Mouse (Mus musculus) Patski (cell line): ENCODE results near the gene Igfbp1. TPM values are rescaled to one million over a fixed set of nuclear protein-coding genes. Genes with fewer than 3 reads are reported as not detected.

Experiments used
- ATAC-seq: fragments of 100-300 bp; one replicate; pipeline ENCODE4 v1.8.0; 2021
- CTCF ChIA-PET: fragments of 350-600 bp; sonication (Branson Sonifier 250); formaldehyde crosslinking; loops from one replicate; lab custom pipeline; 2022; ENCODE audit warnings: inconsistent platforms; lab: Charles Lee
- POLR2A ChIA-PET: fragments of 350-600 bp; sonication (Branson Sonifier 250); formaldehyde crosslinking; loops from one replicate; lab custom pipeline; 2022; ENCODE audit warnings: antibody characterized with exemption, inconsistent platforms; lab: Charles Lee
- DNase-seq: peaks from one replicate; pipeline ENCODE4 v3.0.0-alpha.2; 2011; ENCODE audit warnings: low read depth, low spot score
- H3K27me3 ChIP-seq: fragments of 371-371 bp; one replicate; pipeline ENCODE4 v1.5.1; 2021
- CTCF ChIP-seq: fragments of 100-300 bp; IDR thresholded peaks from one replicate; pipeline ENCODE4 v1.5.1; 2021
- in situ Hi-C: fragments of 300-500 bp; cut with MboI; formaldehyde crosslinking; loops from 3 replicates; pipeline ENCODE4 v1.11.1; 2018; ENCODE audit warnings: low pct_unique_long_range_greater_than_20kb, mixed read lengths
- polyA plus RNA-seq: library from polyadenylated mRNA; unstranded; gene quantifications from one replicate; pipeline ENCODE4 v1.2.3, GENCODE M21; 2021

Gene Igfbp1
- polyA plus RNA-seq, 1 experiment from 2014 or later = 0.08 TPM

- DNase-seq = no peak
- H3K27me3 ChIP-seq = peaks cover 14% of the 10 kb centered on the region
- no peak for ATAC-seq
- in situ Hi-C loops = no loop called here
- CTCF ChIA-PET = interaction anchor here (0.9 kb wide), 1 partner anchor 9 kb away, joined by 3 read pairs; no protein-coding TSS in a partner anchor
- TF ChIP-seq CTCF = no peak
- POLR2A ChIA-PET = no interaction called here
Measured at GRCm38 (mm10) chr11:7244782-7245181, 47.2 kb downstream of the Igfbp1 start.

- ChIA-PET CTCF (no interaction called here), POLR2A (no interaction called here)
- TF ChIP-seq CTCF = no peak
- ATAC-seq = no peak
- H3K27me3 ChIP-seq = peaks cover 10% of the 10 kb centered on the region
- in situ Hi-C loops = no loop called here
- DNase-seq = no peak
Measured at GRCm38 (mm10) chr11:7250415-7250814, 52.8 kb downstream of the Igfbp1 start.

GRCm38 (mm10) chr11:7250870-7251269, 53.3 kb downstream of the Igfbp1 start:
- no peak for ATAC-seq
- TF ChIP-seq CTCF = no peak
- POLR2A ChIA-PET = no interaction called here
- in situ Hi-C loops = no loop called here
- H3K27me3 ChIP-seq = peaks cover 10% of the 10 kb centered on the region
- no peak for DNase-seq
- CTCF ChIA-PET = no interaction called here

Other genes with a start within 250 kb of the Igfbp1 start
- 18.0 TPM for gene Adcy1, start 134.3 kb upstream of the Igfbp1 start, polyA plus RNA-seq
- gene Gm11985, start 9.2 kb upstream of the Igfbp1 start, polyA plus RNA-seq = not detected
- gene Igfbp3, start 16.1 kb downstream of the Igfbp1 start, polyA plus RNA-seq = 1.8 TPM